Mouse (Mus musculus) liver, adult 2 months (tissue): ENCODE measurements at regions not wholly inside any gene's neighbourhood (a gene's known extent, or its start where the extent isn't known, plus 50 kb on each side); places are given as distances from the start of the nearest gene placed in this dataset.

Source experiments
- DNase-seq: peaks from one replicate; pipeline ENCODE4 v3.0.0-alpha.2; 2011; ENCODE audit warnings: low read depth, low spot score; ENCODE audit errors: extremely low read depth
- H3K27ac ChIP-seq: fragments of 200-500 bp; replicated peaks from 2 replicates; pipeline ENCODE4 v1.5.1; 2012; ENCODE audit warnings: low read depth, mild to moderate bottlenecking, control low read depth, inconsistent platforms, low read length; ENCODE audit not compliant: insufficient read depth
- H3K27me3 ChIP-seq: fragments of 200-500 bp; 2 replicates; pipeline ENCODE4 v1.6.1; 2012; ENCODE audit warnings: mild to moderate bottlenecking, moderate library complexity, low read length, inconsistent platforms; ENCODE audit not compliant: control insufficient read depth, insufficient read depth
- H3K36me3 ChIP-seq: fragments of 200-500 bp; 2 replicates; pipeline ENCODE4 v1.6.1; 2012; ENCODE audit warnings: low read length, inconsistent platforms; ENCODE audit not compliant: control insufficient read depth, insufficient read depth
- H3K4me1 ChIP-seq: fragments of 200-500 bp; 2 replicates; pipeline ENCODE4 v1.6.1; 2011; ENCODE audit warnings: low read length; ENCODE audit not compliant: control insufficient read depth, insufficient read depth
- H3K4me3 ChIP-seq: fragments of 200-500 bp; 2 replicates; pipeline ENCODE4 v1.5.1; 2011; ENCODE audit warnings: low read depth, mild to moderate bottlenecking, control low read depth, low read length, moderate library complexity; ENCODE audit not compliant: insufficient read depth
- H3K79me2 ChIP-seq: fragments of 200-500 bp; 2 replicates; pipeline ENCODE4 v1.6.1; 2012; ENCODE audit warnings: inconsistent platforms, mild to moderate bottlenecking, low read length, moderate library complexity; ENCODE audit not compliant: control insufficient read depth, insufficient read depth
- H3K9ac ChIP-seq: fragments of 200-500 bp; 2 replicates; pipeline ENCODE4 v1.6.1; 2012; ENCODE audit warnings: low read depth, mild to moderate bottlenecking, control low read depth, inconsistent platforms, low read length
- CTCF ChIP-seq: fragments of 200-500 bp; IDR thresholded peaks from 2 replicates; pipeline ENCODE4 v1.5.1; 2011; ENCODE audit warnings: low read depth, low read length, control low read depth
- POLR2A ChIP-seq: fragments of 200-500 bp; IDR thresholded peaks from 2 replicates; pipeline ENCODE4 v1.6.1; 2011; ENCODE audit warnings: low read length, control low read depth; ENCODE audit not compliant: insufficient read depth; ENCODE audit errors: extremely low read depth
- WGBS: fragments of 180-500 bp; shearing (Covaris S2); methylation state at CpG from one replicate; pipeline ENCODE4 v1.1.7; 2018; 5-methylcytosine and 5-hydroxymethylcytosine counted together

DNA sequence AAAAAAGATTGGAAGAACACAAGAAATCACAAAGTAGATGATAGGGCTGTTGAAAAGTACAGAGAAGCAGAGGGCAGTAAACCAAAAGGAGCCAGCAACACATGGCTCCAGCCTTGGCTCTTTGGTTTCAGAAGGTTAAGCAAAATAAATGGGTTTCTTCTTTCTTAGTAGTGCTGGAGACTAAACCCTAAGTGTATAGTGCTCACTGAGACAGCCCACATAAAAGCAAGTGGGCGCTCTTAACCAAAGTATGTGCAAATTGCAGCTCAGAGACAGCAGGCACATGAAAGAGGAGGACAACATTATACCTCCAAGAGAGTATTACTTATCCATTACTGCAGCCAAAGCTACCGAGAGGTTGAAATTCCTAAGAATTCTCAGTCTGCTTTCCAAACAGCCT, 412.2 kb upstream of the Tenm3 start:
- TF ChIP-seq POLR2A: no peak
- TF ChIP-seq CTCF: no peak
- no peak for DNase-seq
- Histone ChIP-seq H3K27ac (no peak overlapping the region), H3K27me3 (no peaks in the 10 kb centered on the region), H3K4me1 (no peaks in the 10 kb centered on the region), H3K79me2 (no peaks in the 10 kb centered on the region), H3K36me3 (no peaks in the 10 kb centered on the region), H3K4me3 (no peak overlapping the region), H3K9ac (no peak overlapping the region)
- 85% methylated on average over 2 of the region's 2 CpGs for WGBS

DNA sequence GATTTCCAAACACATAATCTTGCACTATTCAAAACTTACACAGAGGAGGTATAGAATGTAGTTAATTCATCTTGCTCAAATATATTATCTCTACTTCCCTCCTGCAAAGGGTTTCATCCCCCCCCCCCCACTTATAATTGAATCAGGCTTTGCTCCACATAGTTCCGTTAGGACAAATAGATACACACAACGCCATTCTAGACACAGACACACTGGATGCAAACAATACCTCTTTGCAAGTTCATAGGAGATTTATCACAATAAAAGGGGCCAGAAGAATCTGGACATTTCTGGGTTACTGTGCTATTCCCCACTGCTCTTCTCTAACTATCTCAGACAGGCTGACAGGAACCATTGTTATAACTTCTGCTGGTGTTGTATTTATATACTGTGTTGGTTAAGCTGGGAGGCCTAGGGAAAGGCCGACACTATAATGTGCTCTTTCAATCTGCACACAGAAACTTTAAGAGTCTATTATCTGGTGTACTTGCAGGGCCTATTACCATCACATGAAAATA, 410.6 kb upstream of the Tenm3 start:
- 77% methylated on average over 3 of the region's 3 CpGs for WGBS
- H3K36me3 ChIP-seq: no peaks in the 10 kb centered on the region
- no peaks in the 10 kb centered on the region for H3K27me3 ChIP-seq
- H3K27ac ChIP-seq: no peak overlapping the region
- no peak overlapping the region for H3K9ac ChIP-seq
- DNase-seq: no peak
- no peak overlapping the region for H3K4me3 ChIP-seq
- no peaks in the 10 kb centered on the region for H3K4me1 ChIP-seq
- H3K79me2 ChIP-seq: no peaks in the 10 kb centered on the region
- no peak for TF ChIP-seq POLR2A
- TF ChIP-seq CTCF: no peak

DNA sequence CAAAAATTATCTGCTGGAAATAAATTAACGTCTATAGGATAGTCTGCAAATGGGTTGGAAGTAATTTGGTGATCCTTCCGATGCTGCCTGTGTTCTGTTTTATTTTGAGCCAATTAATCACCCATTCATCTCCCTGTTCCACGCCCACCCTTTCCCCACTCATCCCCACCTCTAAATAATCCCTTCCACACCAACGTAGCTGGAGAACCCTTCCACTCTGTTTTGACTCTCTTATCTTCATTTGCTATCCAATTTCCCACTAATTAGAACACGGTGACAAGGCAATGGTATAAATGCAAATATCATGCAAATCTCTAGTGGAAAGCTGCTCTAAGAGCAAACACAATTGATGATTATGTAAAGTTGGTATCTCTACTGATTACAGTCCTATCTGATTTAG, 399.3 kb upstream of the Tenm3 start:
- H3K27ac ChIP-seq: no peak overlapping the region
- H3K4me3 ChIP-seq: no peak overlapping the region
- no peaks in the 10 kb centered on the region for H3K27me3 ChIP-seq
- H3K4me1 ChIP-seq: no peaks in the 10 kb centered on the region
- WGBS: 68% methylated on average over 5 of the region's 5 CpGs
- no peak for DNase-seq
- H3K79me2 ChIP-seq: no peaks in the 10 kb centered on the region
- TF ChIP-seq POLR2A (no peak), CTCF (no peak)
- no peaks in the 10 kb centered on the region for H3K36me3 ChIP-seq
- H3K9ac ChIP-seq: no peak overlapping the region

DNA sequence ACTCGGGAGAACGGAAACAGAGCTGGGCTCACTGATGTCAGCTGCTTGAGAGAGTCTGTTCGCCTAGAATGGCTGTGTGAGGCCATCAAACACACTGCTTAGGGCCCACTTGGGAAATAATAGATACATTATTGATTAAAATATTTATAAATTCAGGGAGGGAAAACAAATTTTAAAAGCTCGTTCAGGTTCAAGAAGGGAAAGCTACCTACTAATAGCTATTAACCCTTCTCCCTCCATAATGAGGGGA, 393.0 kb upstream of the Tenm3 start:
- H3K4me3 ChIP-seq: no peak overlapping the region
- DNase-seq: no peak
- H3K79me2 ChIP-seq: no peaks in the 10 kb centered on the region
- no peak for TF ChIP-seq CTCF
- no peak for TF ChIP-seq POLR2A
- no peaks in the 10 kb centered on the region for H3K36me3 ChIP-seq
- 70% methylated on average over 4 of the region's 4 CpGs for WGBS
- H3K27me3 ChIP-seq: no peaks in the 10 kb centered on the region
- no peak overlapping the region for H3K27ac ChIP-seq
- no peak overlapping the region for H3K9ac ChIP-seq
- H3K4me1 ChIP-seq: no peaks in the 10 kb centered on the region

- Histone ChIP-seq H3K27ac (no peak overlapping the region), H3K36me3 (no peaks in the 10 kb centered on the region), H3K79me2 (no peaks in the 10 kb centered on the region), H3K9ac (no peak overlapping the region), H3K4me1 (no peaks in the 10 kb centered on the region), H3K27me3 (no peaks in the 10 kb centered on the region), H3K4me3 (no peak overlapping the region)
- no peak for DNase-seq
- no peak for TF ChIP-seq CTCF
- no peak for TF ChIP-seq POLR2A
- 88% methylated on average over 7 of the region's 7 CpGs for WGBS
These were observed 392.5 kb upstream of the Tenm3 start for GRCm38 (mm10) chr8:49236021-49236821.

- Histone ChIP-seq H3K4me3 (no peak overlapping the region), H3K36me3 (no peaks in the 10 kb centered on the region), H3K4me1 (no peaks in the 10 kb centered on the region), H3K27me3 (no peaks in the 10 kb centered on the region), H3K9ac (no peak overlapping the region), H3K27ac (no peak overlapping the region), H3K79me2 (no peaks in the 10 kb centered on the region)
- 81% methylated on average over 18 of the region's 18 CpGs for WGBS
- no peak for DNase-seq
- TF ChIP-seq POLR2A (no peak), CTCF (no peak)
These were observed 380.2 kb upstream of the Tenm3 start for GRCm38 (mm10) chr8:49223841-49224420.
